18 mouse cellular contexts compared by ENCODE assay signal in genomic region chr7:142499010-142499721, GRCm38 (mm10). TPM values are rescaled to one million over a fixed set of nuclear protein-coding genes. Genes with fewer than 3 reads are reported as not detected.
DNase-seq lines count a peak whose midpoint lies in the region; ATAC-seq and TF ChIP-seq lines count a peak whose summit lies in the region.
"Had no signal": no experiment of that assay in that cellular context is flagged by ENCODE, and none has a peak within 500 bp of the region (broad histone marks: within the 10 kb centered on the region; RNA-seq: fewer than 3 reads in every experiment).

No protein-coding gene starts in this region.

- peaks cover 14% of the 10 kb centered on the region; the same call in 1 of the 2 replicates for H3K4me1 ChIP-seq in heart, postnatal 0 days (ENCODE audit: control insufficient read depth, insufficient read depth)
- peaks cover under 1% of the 10 kb centered on the region; the same call in 1 of the 2 replicates for H3K4me1 ChIP-seq in limb, embryonic 13.5 days
- H3K4me1 ChIP-seq: liver, embryonic 15.5 days; midbrain, embryonic 15.5 days; neural tube, embryonic 13.5 days had no signal

- no peaks in the 10 kb centered on the region; the same call in 1 of the 2 replicates for H3K36me3 ChIP-seq in heart, postnatal 0 days (replicated peaks; ENCODE audit: control insufficient read depth, insufficient read depth, low read length)
- H3K36me3 ChIP-seq in limb, embryonic 13.5 days, result 0 out of 2 replicates have a peak, but pooled peaks cover 3% of the 10 kb centered on the region
- H3K36me3 ChIP-seq: liver, embryonic 15.5 days; midbrain, embryonic 15.5 days; neural tube, embryonic 13.5 days had no signal

- H3K9ac ChIP-seq in heart, postnatal 0 days (replicated peaks; ENCODE audit: low read depth, low read length), result no peak overlapping the region
- 0 out of 2 replicates have a peak overlapping the region, but pooled peaks have one; percentile 4 for H3K9ac ChIP-seq in limb, embryonic 13.5 days
- H3K9ac ChIP-seq: forebrain, postnatal 0 days; liver, embryonic 15.5 days; midbrain, embryonic 15.5 days; neural tube, embryonic 13.5 days had no signal

- WGBS in heart, postnatal 0 days, result 37% methylated on average over 5 of the region's 5 CpGs
- 66% methylated on average over 5 of the region's 5 CpGs for WGBS in limb, embryonic 13.5 days

- no peaks in the 10 kb centered on the region for H3K27me3 ChIP-seq in heart, postnatal 0 days (ENCODE audit: control insufficient read depth, insufficient read depth, low read length)
- H3K27me3 ChIP-seq in limb, embryonic 13.5 days, result no peaks in the 10 kb centered on the region
- H3K27me3 ChIP-seq: liver, embryonic 15.5 days; midbrain, embryonic 15.5 days; neural tube, embryonic 13.5 days had no signal

- H3K4me3 ChIP-seq in heart, postnatal 0 days (ENCODE audit: low read depth, low read length), result no peak overlapping the region
- no peak overlapping the region for H3K4me3 ChIP-seq in limb, embryonic 13.5 days
- H3K4me3 ChIP-seq: liver, embryonic 15.5 days; midbrain, embryonic 15.5 days; neural tube, embryonic 13.5 days had no signal

- no peak for TF ChIP-seq CTCF in heart, postnatal 0 days (IDR thresholded peaks at IDR 0.05; ENCODE audit: low read depth)

- no peak overlapping the region for H3K4me2 ChIP-seq in heart, postnatal 0 days (ENCODE audit: low read depth, low read length)
- H3K4me2 ChIP-seq in limb, embryonic 13.5 days (replicated peaks), result no peak overlapping the region
- H3K4me2 ChIP-seq: liver, embryonic 15.5 days; midbrain, embryonic 15.5 days; neural tube, embryonic 13.5 days had no signal

- H3K27ac ChIP-seq in heart, postnatal 0 days (ENCODE audit: low read depth), result peak overlapping the region; percentile 15
- H3K27ac ChIP-seq in limb, embryonic 13.5 days, result peak overlapping the region; percentile 52; the same call in 1 of the 2 replicates
- H3K27ac ChIP-seq: liver, embryonic 15.5 days; midbrain, embryonic 15.5 days; neural tube, embryonic 13.5 days had no signal

- no peak for TF ChIP-seq EP300 in heart, postnatal 0 days (IDR thresholded peaks at IDR 0.05; ENCODE audit: low read depth)

- DNase-seq in adrenal gland, adult 2 months, result peak; percentile 33
- no peak for DNase-seq in adrenal gland, postnatal 25 days
- no peak for DNase-seq in heart, postnatal 0 days (ENCODE audit: low spot score)
- no peak for DNase-seq in heart, adult 18-20 months
- DNase-seq in R1 (ENCODE audit: low read depth, low spot score), result peak; percentile 36
- DNase-seq in testis, postnatal 10 days (ENCODE audit: low spot score), result no peak
- DNase-seq in thymus, postnatal 10 days (ENCODE audit: low spot score in 2 of 2), result no peak
- DNase-seq: cerebellum, postnatal 14 days; forebrain, postnatal 0 days; lung, postnatal 4 days; retina, postnatal 1 day; spleen, adult 18-20 months; thymus, adult 18-20 months had no signal

- no peak for ATAC-seq in heart, postnatal 0 days (ENCODE audit: insufficient read depth, low read depth)
- ATAC-seq in limb, embryonic 13.5 days (ENCODE audit: low FRiP score, low read depth), result no peak
- ATAC-seq: forebrain, postnatal 0 days; midbrain, embryonic 15.5 days had no signal

- H3K9me3 ChIP-seq in heart, postnatal 0 days (replicated peaks; ENCODE audit: control insufficient read depth, low read length), result no peaks in the 10 kb centered on the region
- no peaks in the 10 kb centered on the region for H3K9me3 ChIP-seq in limb, embryonic 13.5 days
- H3K9me3 ChIP-seq: liver, embryonic 15.5 days; midbrain, embryonic 15.5 days; neural tube, embryonic 13.5 days had no signal

RNA-seq across cellular contexts. Expression of gene Tnnt3, which starts 0.5 kb away (rescaled TPM):
- not detected for total RNA-seq in adrenal gland, adult 2 months (2021)
- polyA plus RNA-seq in adrenal gland, adult 2 months (2012; rRNA removed), result 0.52 TPM in 1 of 2 replicates, not detected in the other
- total RNA-seq in adrenal gland, postnatal 25 days (2021), result not detected in 2 replicates
- 0.73 and 11.0 TPM in 2 replicates for total RNA-seq in heart, postnatal 0 days (2014; rRNA removed; ENCODE audit: low replicate concordance)
- 2.5 and 3.2 TPM in 2 replicates for polyA plus RNA-seq in heart, postnatal 0 days (2015; fragmentation: Nextera tagmentation; extraction: Ambion mirVana)
- under 1 TPM in 1 of 2 experiments, not detected in 1; 0.67 TPM for total RNA-seq in heart, adult 18-20 months (2021)
- polyA plus RNA-seq in limb, embryonic 13.5 days (2015; fragmentation: Nextera tagmentation; extraction: Ambion mirVana), result 60.9 and 62.3 TPM in 2 replicates
- total RNA-seq: MEL had no signal

RNA-seq across cellular contexts. Expression of gene Mrpl23, which starts 33.3 kb away (rescaled TPM):
- 1 to 10 TPM; 2.2 to 8.0 TPM for total RNA-seq in adrenal gland, adult 2 months (2021)
- polyA plus RNA-seq in adrenal gland, adult 2 months (2012; rRNA removed), result 6.9 and 7.6 TPM in 2 replicates
- total RNA-seq in adrenal gland, postnatal 25 days (2021), result 4.5 and 13.8 TPM in 2 replicates
- 87.2 and 90.9 TPM in 2 replicates for total RNA-seq in heart, postnatal 0 days (2014; rRNA removed; ENCODE audit: low replicate concordance)
- polyA plus RNA-seq in heart, postnatal 0 days (2015; fragmentation: Nextera tagmentation; extraction: Ambion mirVana), result 14.9 TPM in 2 replicates
- 10 to 100 TPM; 12.2 to 29.0 TPM for total RNA-seq in heart, adult 18-20 months (2021)
- 27.3 and 35.1 TPM in 2 replicates for polyA plus RNA-seq in limb, embryonic 13.5 days (2015; fragmentation: Nextera tagmentation; extraction: Ambion mirVana)

RNA-seq across cellular contexts. Expression of gene Lsp1, which starts 38.6 kb away (rescaled TPM):
- 10 to 100 TPM; 20.9 to 28.7 TPM for total RNA-seq in adrenal gland, adult 2 months (2021)
- 22.2 and 25.1 TPM in 2 replicates for polyA plus RNA-seq in adrenal gland, adult 2 months (2012; rRNA removed)
- 12.6 and 14.4 TPM in 2 replicates for total RNA-seq in adrenal gland, postnatal 25 days (2021)
- total RNA-seq in heart, postnatal 0 days (2014; rRNA removed; ENCODE audit: low replicate concordance), result 20.8 and 84.4 TPM in 2 replicates
- 47.7 and 53.1 TPM in 2 replicates for polyA plus RNA-seq in heart, postnatal 0 days (2015; fragmentation: Nextera tagmentation; extraction: Ambion mirVana)
- total RNA-seq in heart, adult 18-20 months (2021), result 10 to 100 TPM; 24.7 to 33.1 TPM
- polyA plus RNA-seq in limb, embryonic 13.5 days (2015; fragmentation: Nextera tagmentation; extraction: Ambion mirVana), result 46.3 and 49.8 TPM in 2 replicates
- total RNA-seq: MEL had no signal

RNA-seq across cellular contexts. Expression of gene Tnni2, which starts 57.6 kb away (rescaled TPM):
- total RNA-seq in adrenal gland, adult 2 months (2021), result under 1 TPM; 0.62 to 0.63 TPM
- polyA plus RNA-seq in adrenal gland, adult 2 months (2012; rRNA removed), result 0.15 TPM in 1 of 2 replicates, not detected in the other
- total RNA-seq in adrenal gland, postnatal 25 days (2021), result not detected in 2 replicates
- total RNA-seq in heart, postnatal 0 days (2014; rRNA removed; ENCODE audit: low replicate concordance), result not detected in 2 replicates
- polyA plus RNA-seq in heart, postnatal 0 days (2015; fragmentation: Nextera tagmentation; extraction: Ambion mirVana), result 8.9 and 9.9 TPM in 2 replicates
- total RNA-seq in heart, adult 18-20 months (2021), result 1 to 10 TPM; 1.8 to 2.6 TPM
- polyA plus RNA-seq in limb, embryonic 13.5 days (2015; fragmentation: Nextera tagmentation; extraction: Ambion mirVana), result 45.2 and 47.5 TPM in 2 replicates
- total RNA-seq: MEL had no signal

Comparison
In these comparisons a context has a peak if more than half of its experiments do, and no peak if none do; other contexts are left out.
1. DNase-seq: peak in adrenal gland, adult 2 months (single experiment) and R1 (single experiment); none in adrenal gland, postnatal 25 days (single experiment), heart, postnatal 0 days (single experiment), heart, adult 18-20 months (0 of 2), testis, postnatal 10 days (single experiment) and thymus, postnatal 10 days (0 of 2).